Mouse (Mus musculus) liver, adult 2 months (tissue): ENCODE data around the gene Chn1.

Source experiments
- CTCF ChIP-seq: fragments of 200-500 bp; IDR thresholded peaks from 2 replicates; pipeline ENCODE4 v1.5.1; 2011; ENCODE audit warnings: low read depth, low read length, control low read depth
- POLR2A ChIP-seq: fragments of 200-500 bp; IDR thresholded peaks from 2 replicates; pipeline ENCODE4 v1.6.1; 2011; ENCODE audit warnings: low read length, control low read depth; ENCODE audit not compliant: insufficient read depth; ENCODE audit errors: extremely low read depth

- TF ChIP-seq CTCF (no peak), POLR2A (no peak)
Measured at GRCm38 (mm10) chr2:73759899-73760298, 15.2 kb downstream of the Chn1 start.
